Mouse (Mus musculus): ENCODE data around the gene Arhgef7.

DNA sequence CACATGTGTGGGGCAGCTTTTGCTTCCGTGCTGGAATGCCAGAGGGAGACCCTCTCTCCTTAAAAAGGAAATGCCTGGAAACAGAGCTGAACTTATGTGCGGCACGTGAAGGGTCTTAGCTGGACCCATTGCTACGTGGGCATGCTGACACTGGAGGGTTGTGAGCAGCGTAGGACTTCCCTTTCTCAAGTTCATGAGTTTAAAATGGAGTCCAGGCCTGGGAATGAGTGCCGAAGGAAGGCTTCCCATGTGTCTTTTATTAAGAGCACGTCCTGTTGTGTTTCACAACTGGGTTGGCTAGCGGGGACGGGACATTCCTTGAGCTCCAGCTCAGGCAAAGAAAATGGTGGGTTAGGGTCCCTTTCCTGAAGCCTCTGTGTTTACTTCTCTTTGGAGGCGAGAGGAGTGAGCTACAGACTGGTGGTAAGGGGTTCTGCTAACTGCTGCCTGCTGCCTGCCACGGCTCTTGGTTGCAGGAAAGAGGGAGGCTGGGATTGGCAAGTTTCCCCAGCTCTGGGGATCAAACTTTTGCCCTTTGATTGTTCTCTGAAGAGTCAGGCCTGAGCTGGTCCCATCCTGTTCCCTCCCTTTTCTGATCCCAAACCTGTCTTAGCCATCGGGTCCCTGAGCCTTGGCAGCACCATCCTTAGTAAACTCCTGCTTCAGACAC lies 2.9 kb downstream of the Arhgef7 start:
- TF ChIP-seq CTCF (IDR thresholded peaks at IDR 0.05; ENCODE audit: extremely low read depth, insufficient read length, insufficient replicate concordance, low read depth, low read length) = no peak
- TF ChIP-seq POLR2A (IDR thresholded peaks at IDR 0.05; ENCODE audit: low read depth, low read length) = no peak

Measured in small intestine, adult 2 months (tissue).